Mouse (Mus musculus) left cerebral cortex, adult 2 months (tissue): Measurements from ENCODE around the gene 1700037H04Rik. TPM values are rescaled to one million over a fixed set of nuclear protein-coding genes. Genes with fewer than 3 reads are reported as not detected.

Source experiments
- DNase-seq, 2 experiments: peaks; one replicate each; pipeline ENCODE4 v3.0.0; 2021 to 2022; ENCODE audit warnings: low spot score in 2 of 2, mixed read lengths in 1 of 2; ENCODE audit errors: extremely low spot score in 1 of 2
- H3K27ac ChIP-seq: fragments of 200-600 bp; 2 replicates; pipeline ENCODE4 v1.8.1; 2022
- H3K4me3 ChIP-seq: fragments of 200-600 bp; 2 replicates; pipeline ENCODE4 v1.8.1; 2022
- CTCF ChIP-seq: fragments of 200-600 bp; IDR thresholded peaks from 2 replicates; pipeline ENCODE4 v1.8.1; 2022; ENCODE audit warnings: antibody characterized with exemption, mild to moderate bottlenecking, moderate library complexity
- intact Hi-C: fragments of 180-260 bp; cut with DNase I; formaldehyde crosslinking; loops from one replicate; pipeline ENCODE4 v1.15.1; 2025
- total RNA-seq, 2 experiments: library from RNA; stranded (reverse); gene quantifications; 2 replicates each; pipeline ENCODE4 v1.2.3; 2021

1700037H04Rik gene
- total RNA-seq, 2 experiments from 2014 or later = 63.7 to 76.7 TPM

- intact Hi-C loops = no loop called here
- no peak for DNase-seq
- Histone ChIP-seq H3K4me3 (no peak within 1 kb of the TSS), H3K27ac (no peak within 1 kb of the TSS)
- TF ChIP-seq CTCF = no peak
These were observed 26.8 kb downstream of the 1700037H04Rik start, which contains the start of gene Gm11037 for GRCm38 (mm10) chr2:131132930-131133547. Gm11037 (plus strand) TSS chr2:131133497.

DNA sequence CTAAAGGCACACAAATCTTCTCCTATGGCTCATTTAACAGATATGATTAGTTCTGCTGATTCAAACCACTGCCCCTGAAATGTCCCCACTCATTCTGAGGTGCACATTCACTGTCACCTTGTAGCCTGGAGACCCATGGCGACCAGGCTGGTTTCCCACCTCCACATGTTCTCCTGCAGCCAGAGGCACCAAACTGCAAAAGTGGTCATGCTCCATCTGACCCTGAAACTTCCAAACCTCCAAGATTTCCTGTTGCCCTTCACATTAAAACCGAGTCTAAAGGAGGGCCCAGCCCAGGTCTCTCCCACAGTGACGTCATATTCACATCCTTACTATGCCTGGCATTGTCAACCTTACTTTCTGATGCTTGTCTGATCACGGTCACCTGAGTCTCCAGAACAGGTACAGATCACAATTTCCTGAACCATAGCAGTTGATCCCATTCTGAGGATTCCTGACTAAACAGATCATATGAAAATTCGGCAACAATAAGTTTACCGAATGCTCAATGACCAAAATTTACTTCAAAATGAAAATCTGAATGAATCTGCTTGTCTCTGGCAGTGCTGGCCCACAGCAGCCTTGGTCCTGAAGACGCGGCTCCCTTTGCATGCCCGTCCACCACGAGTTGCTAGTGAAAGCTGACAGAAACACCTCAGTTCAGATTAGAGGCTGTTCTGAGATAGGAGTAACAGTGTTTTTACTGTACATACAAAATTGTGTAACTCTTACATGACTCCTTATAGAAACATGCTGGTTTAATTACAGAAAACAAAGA lies 27.6 kb downstream of the 1700037H04Rik start:
- TF ChIP-seq CTCF = no peak
- Histone ChIP-seq H3K27ac (no peak overlapping the region), H3K4me3 (no peak overlapping the region)
- intact Hi-C loops = no loop called here
- DNase-seq = no peak

DNA sequence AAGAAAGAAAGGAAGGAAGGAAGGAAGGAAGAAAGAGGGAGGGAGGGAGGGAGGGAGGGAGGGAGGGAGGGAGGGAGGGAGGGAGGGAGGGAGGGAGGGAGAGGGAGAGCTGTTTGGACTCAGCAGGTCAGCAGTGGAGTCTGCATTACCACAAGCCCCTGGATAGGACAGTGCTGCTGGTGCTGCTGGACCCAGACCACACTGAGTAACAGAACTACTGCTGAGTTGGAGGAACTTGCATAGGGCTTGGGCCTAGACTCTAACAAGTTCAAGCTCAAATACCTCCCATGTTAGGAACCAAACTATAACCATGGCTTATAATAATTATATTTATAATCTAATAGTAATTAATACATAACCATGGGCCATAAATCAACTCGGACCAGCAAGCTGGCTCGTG lies 29.0 kb downstream of the 1700037H04Rik start:
- TF ChIP-seq CTCF = no peak
- intact Hi-C loops = no loop called here
- DNase-seq = no peak
- Histone ChIP-seq H3K27ac (no peak overlapping the region), H3K4me3 (no peak overlapping the region)

DNA sequence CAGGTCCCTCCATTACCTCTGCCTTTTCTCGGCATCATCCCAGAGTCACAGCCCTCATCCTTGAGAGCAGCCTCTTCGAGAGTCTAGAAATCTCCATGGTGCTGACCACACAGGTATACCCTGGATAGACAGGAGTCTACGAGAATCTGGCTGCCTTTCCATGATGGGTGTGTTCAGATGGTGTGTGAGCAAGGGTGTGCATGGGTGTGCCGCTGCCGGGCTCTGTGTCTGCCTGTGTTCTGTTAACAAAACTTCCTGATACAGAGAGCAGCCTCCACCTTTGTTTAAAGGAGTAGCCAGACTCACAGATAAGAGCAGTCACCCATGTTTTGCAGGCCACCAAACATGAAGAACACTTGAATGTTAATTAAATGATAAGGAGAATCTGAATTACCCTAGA lies 30.0 kb downstream of the 1700037H04Rik start:
- TF ChIP-seq CTCF = no peak
- intact Hi-C loops = no loop called here
- Histone ChIP-seq H3K4me3 (no peak overlapping the region; the same call in 1 of the 2 replicates), H3K27ac (peak overlapping the region; percentile 56; the same call in 1 of the 2 replicates)
- no peak for DNase-seq

- H3K27ac ChIP-seq = peak overlapping the region; percentile 69; the same call in 1 of the 2 replicates
- intact Hi-C loops = no loop called here
- peak overlapping the region; percentile 45 for H3K4me3 ChIP-seq
- DNase-seq = no peak
- no peak for TF ChIP-seq CTCF
These were observed 31.2 kb downstream of the 1700037H04Rik start for GRCm38 (mm10) chr2:131128636-131129157.

DNA sequence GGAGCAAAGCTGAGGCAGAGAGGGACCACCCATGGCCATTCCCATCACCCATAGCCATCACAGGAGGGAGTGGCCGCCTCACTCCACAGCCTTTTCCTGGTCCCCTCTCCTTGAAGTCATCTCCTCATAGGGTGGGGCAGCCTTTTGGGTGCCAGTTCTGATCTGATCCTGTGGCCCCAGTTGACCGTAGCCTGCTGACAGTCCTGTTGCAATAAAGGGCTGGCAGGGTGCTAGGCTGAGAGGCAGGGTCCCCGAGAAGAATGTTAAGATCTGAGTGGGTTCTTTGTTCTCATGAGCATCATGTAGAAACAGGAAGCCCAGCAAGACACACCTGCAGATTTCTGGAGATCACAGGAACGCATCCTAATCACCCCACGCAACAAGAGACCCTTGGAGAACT lies 31.7 kb downstream of the 1700037H04Rik start:
- peak overlapping the region; percentile 69; the same call in 1 of the 2 replicates for H3K27ac ChIP-seq
- H3K4me3 ChIP-seq = peak overlapping the region; percentile 45
- intact Hi-C loops = no loop called here
- DNase-seq = no peak
- TF ChIP-seq CTCF = no peak

DNA sequence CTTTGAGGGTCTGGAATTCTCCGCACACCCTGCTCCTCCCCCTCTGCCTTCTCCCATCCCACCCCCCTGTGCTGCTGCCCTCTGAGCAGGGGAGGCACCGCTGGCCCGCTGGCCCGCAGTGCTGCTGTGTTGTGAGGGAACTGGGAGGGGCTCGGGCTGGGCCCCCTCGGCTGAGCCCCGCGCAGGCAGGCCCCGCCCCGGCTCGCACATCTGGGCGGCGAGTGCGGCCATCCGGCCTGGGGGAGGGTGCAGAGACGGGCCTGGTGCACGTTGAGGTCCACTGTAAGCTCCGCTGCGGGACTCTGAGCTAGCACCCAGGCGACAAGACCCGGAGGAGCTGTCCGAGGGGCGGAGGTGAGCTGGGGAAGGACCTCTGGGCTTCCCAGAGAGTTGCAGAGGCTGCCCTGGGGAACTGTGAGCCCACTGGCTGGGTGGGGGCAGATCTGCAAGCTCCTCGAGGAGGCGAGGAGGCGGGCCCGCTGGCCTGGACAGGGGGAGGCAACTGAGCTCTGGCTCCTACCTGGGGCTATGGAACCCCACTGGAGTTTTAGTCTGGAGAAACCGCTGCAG lies 32.6 kb downstream of the 1700037H04Rik start, which contains the start of gene Hspa12b:
Gene Hspa12b, plus strand, starts transcription at position 120 of the 570 bp plus-strand sequence.
- DNase-seq = no peak
- Histone ChIP-seq H3K27ac (peak within 1 kb of the TSS; percentile 69), H3K4me3 (peak within 1 kb of the TSS; percentile 45)
- no peak for TF ChIP-seq CTCF
- intact Hi-C loops = no loop called here

- no peak for DNase-seq
- peak overlapping the region; percentile 61; the same call in 1 of the 2 replicates for H3K27ac ChIP-seq
- no peak for TF ChIP-seq CTCF
- intact Hi-C loops = no loop called here
- H3K4me3 ChIP-seq = no peak overlapping the region
These were observed 33.7 kb downstream of the 1700037H04Rik start for GRCm38 (mm10) chr2:131125964-131126815.

DNA sequence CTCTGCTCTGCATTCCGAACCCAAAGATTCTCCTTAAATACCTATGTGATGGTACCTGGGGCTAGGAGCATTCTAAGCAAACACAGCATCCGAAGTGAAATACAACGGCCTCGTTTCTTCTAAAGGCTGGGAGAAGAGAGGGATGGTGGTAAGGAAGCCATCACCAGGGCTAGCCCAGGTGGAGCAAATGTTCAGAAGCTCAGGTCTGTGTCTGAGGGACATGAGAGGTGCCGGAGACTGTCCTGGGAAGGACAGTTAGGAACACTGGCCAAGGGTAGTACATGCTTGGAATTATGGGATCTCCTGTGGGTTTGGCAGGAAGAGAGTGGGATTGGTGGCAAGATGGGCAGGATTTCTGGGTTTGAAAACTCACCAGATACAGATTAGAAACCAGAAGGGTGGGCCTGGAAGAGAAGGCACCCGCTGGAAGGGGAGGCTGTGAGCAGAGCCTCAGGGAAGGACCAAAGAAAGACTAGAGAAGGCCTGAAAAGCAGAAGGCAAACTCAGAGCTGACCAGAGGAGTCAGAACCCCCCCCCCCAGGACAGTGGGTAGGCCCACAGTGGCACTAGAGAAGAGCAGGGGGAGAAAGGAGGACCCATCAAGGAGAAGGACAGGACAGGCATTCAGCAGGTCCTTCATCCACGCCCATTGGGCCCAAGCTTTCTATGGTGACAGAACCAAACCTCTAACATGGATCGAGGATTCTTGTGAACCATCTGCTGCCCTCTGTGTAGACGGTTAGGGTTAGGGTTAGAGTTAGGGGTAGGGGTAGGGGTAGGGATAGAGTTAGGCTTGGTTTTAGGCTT lies 34.5 kb downstream of the 1700037H04Rik start:
- no peak for DNase-seq
- intact Hi-C loops = no loop called here
- H3K4me3 ChIP-seq = no peak overlapping the region
- H3K27ac ChIP-seq = no peak overlapping the region
- TF ChIP-seq CTCF = no peak

- no peak overlapping the region for H3K27ac ChIP-seq
- H3K4me3 ChIP-seq = no peak overlapping the region
- TF ChIP-seq CTCF = no peak
- no peak for DNase-seq
- intact Hi-C loops = no loop called here
These were observed 35.7 kb downstream of the 1700037H04Rik start for GRCm38 (mm10) chr2:131124166-131124565.
